Mouse (Mus musculus): Measurements from ENCODE around the gene Msl1.

DNA sequence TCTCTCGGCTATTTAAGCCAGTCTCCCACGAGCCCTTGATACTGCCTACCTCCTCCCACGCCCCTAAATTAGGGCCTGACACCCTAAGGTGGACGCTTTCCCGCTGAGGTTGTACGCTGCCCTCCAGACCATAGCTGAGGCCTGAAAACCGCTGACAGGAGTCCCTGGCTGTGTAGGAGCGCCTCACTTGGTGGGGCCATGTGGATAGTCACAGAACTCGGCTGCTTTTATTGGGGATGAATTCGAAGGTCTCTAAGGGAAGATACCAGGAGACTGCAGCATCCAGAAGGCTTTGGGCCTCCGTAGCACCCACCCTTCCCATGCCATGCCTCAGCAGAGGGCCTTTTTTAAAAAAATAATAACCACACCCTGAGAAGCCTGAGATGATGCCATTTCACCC is 42.6 kb downstream of the Msl1 start:
- TF ChIP-seq CTCF (IDR thresholded peaks at IDR 0.05; ENCODE audit: control insufficient read depth, insufficient read depth, insufficient read length) (no peak), USF1 (IDR thresholded peaks at IDR 0.05; ENCODE audit: low read depth) (no peak), CEBPB (IDR thresholded peaks at IDR 0.05; ENCODE audit: low read depth) (no peak), MAX (IDR thresholded peaks at IDR 0.05) (no peak), MYOG (IDR thresholded peaks at IDR 0.05; ENCODE audit: control insufficient read depth, extremely low read depth, insufficient read length) (no peak)
